Mouse (Mus musculus): ENCODE measurements around the gene Grip1.

The Grip1 gene

GRCm38 (mm10) chr10:119580024-119580423 lies 126.4 kb downstream of the Grip1 start:
- DNase-seq = no peak

- no peak for DNase-seq
Measured at GRCm38 (mm10) chr10:119584666-119585065, 131.0 kb downstream of the Grip1 start.

GRCm38 (mm10) chr10:119586976-119587375 lies 133.3 kb downstream of the Grip1 start:
- DNase-seq = no peak

DNA sequence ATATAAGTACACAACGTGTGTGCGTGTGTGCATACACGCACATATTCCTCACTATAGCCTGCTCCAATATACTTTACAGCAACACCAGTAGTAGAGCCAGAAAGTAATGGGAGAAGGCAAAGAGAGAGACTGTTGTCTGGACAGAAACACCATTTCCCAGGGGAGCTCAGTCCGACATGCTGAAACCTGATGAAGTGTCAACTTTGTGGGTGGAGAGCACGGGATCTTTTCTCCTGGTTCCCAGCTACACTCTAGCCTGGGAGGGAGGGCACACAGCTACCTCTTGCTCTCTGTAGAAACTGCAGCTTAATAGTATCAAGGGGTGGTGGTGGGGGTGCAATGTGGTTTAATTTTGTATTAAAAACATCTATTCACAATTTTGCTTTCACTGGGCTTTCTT lies 143.2 kb downstream of the Grip1 start:
- no peak for DNase-seq

- DNase-seq = no peak
Measured at GRCm38 (mm10) chr10:119607501-119607900, 153.9 kb downstream of the Grip1 start.

DNA sequence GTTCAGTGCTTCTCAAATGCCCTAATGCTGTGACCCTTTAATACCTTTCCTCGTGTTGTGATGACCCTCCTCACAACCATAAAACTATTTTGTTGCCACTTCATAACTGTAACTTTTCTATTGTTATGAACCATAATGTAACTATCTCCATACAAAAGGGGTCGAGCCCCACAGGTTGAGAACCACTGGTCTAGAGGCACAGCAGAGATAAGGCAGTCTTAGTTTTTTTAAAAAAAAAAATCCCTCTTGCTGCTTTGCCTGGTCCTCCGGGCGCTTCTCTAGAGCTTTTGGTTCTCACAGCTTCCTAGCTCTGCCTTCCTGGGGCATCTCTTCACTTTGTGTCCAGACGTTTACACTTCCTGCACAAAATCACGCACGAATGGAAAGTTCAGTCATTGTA lies 155.4 kb downstream of the Grip1 start:
- no peak for DNase-seq

DNA sequence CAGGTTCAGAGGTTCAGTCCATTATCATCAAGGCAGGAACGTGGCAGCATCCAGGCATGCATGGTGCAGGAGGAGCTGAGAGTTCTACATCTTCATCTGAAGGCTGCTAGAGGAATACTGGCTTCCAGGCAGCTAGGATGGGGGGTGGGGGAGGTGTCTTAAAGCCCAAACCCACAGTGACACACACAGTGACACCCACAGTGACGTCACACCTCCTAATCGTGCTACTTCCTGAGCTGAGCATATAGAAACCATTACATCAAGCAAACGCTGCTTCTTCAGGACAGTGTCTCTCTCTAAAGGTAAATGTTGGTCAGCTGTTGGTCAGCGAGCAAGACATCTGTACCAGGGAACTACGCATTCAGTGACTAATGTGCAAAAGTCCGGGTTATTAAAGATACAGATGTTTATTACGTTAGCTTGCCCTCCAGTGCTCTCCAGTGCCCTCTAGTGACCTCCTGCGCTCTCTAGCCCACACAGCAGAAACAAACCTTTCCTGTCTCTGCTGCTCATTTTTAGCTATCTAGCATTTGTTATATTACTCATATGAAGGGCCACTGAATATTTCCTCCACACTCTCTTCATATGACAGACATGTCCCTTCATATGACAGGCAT lies 156.8 kb downstream of the Grip1 start:
- no peak for DNase-seq

DNA sequence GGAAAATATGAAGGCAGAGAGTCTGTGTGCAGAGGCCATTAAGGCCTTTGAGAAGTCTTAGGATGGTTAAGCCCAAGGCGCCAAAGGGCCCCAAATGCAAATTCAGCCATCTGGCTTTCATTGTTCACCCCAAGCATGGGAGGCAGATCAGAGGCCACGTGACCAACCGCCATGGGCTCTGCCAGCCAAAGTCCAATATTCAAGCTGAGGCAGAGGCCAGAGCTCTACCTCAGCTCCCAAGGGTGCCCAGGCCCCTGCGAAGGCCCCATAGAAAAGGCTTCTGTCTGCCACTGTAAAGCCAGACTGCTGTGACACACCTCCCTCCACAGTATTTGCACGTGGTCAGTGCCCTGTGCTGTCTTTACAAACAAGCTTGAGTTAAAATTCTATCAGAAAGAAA lies 158.4 kb downstream of the Grip1 start:
- no peak for DNase-seq

- DNase-seq = no peak
Measured at GRCm38 (mm10) chr10:119614726-119615125, 161.1 kb downstream of the Grip1 start.

DNA sequence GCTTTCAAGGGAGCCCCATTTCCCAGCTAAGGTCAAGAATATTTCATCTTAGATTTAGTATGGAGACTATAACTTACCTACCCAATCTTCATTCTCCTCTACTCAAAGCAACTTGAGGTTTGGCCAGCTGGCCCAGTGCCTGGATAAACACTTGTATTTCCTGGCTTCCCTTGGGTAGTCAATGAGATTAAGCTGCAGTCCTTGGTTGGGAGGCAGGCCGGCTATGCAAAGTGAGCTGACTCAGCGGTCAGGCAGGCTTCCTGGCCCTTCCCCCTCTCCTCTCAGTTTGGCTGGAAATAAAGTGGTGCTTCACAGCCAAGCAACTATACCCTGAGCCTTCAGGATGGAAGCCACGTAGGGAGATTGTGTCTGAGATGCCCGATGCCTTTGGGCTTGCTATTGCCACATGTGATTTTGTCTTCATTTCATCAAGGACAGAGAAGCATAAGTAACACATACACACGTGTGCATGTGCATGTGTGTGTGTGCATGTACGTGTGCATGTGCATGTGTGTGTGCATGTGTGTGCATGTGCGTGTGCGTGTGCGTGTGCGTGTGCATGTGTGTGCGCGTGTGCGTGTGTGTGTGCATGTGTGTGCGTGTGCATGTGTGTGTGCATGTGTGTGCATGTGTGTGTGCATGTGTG lies 161.7 kb downstream of the Grip1 start:
- DNase-seq = peak; percentile 70

DNA sequence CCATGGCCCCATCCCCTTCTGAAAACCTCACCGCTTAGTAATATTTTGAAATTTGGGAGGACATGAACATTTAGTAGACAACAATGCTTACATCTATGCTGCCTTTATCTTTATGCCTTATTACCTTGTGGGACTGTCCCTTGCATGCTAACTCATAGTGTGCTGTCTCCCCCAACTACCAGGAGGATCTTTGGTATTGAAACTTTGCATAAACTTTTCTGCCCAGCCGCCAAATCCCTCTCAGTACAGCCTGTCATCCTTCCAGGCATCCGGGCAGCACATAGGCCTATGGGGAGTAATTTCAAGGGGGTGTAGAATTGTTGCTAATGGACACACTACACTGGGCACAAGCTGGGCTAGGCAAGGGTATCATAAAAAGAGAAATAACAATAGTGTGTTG lies 162.4 kb downstream of the Grip1 start:
- DNase-seq = no peak

GRCm38 (mm10) chr10:119628656-119629055 lies 175.0 kb downstream of the Grip1 start:
- no peak for DNase-seq

- no peak for DNase-seq
Measured at GRCm38 (mm10) chr10:119630401-119630800, 176.8 kb downstream of the Grip1 start.

- DNase-seq = no peak
Measured at GRCm38 (mm10) chr10:119631966-119632365, 178.3 kb downstream of the Grip1 start.

DNA sequence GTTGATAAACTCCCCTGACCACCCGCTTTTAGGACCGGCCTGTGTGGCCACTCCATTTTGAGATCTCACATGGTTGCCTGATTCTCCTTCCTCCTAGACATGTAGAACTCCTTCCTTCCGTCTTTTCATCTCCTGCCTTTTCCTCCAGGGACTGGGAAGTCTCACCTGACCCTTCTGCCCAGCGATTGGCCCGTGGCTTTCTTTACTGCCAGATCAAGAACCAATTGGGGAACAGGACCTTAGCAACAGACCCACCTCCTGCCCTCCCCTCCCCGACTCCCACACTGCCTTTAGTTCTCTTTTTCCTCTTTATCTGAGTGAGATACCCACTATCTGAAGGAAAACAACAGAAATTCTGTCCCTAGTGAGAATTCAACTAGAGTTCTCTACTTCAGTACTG lies 180.9 kb downstream of the Grip1 start:
- DNase-seq = no peak

DNA sequence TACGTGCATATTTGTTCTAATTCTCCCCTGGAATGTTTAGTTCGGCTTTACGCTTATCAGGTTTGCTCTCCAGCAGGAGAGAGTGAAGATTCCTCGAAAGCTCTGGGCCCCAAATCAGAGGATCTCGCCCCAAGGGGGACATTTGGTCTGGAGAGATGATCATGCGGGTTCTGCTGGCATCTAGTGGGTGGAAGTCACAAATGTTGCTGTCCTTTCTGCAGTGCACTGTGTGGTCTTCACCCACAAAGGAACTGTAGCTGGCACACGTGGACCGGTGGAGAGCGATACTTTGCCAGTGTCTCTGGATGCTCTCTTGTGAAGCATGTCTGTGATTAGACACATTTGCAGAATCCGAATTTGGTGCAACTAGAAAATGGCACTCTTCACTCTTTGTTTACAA lies 186.9 kb downstream of the Grip1 start:
- peak; percentile 17 for DNase-seq

GRCm38 (mm10) chr10:119641011-119641410 lies 187.4 kb downstream of the Grip1 start:
- DNase-seq = no peak

GRCm38 (mm10) chr10:119644289-119644688 lies 190.7 kb downstream of the Grip1 start:
- no peak for DNase-seq

DNA sequence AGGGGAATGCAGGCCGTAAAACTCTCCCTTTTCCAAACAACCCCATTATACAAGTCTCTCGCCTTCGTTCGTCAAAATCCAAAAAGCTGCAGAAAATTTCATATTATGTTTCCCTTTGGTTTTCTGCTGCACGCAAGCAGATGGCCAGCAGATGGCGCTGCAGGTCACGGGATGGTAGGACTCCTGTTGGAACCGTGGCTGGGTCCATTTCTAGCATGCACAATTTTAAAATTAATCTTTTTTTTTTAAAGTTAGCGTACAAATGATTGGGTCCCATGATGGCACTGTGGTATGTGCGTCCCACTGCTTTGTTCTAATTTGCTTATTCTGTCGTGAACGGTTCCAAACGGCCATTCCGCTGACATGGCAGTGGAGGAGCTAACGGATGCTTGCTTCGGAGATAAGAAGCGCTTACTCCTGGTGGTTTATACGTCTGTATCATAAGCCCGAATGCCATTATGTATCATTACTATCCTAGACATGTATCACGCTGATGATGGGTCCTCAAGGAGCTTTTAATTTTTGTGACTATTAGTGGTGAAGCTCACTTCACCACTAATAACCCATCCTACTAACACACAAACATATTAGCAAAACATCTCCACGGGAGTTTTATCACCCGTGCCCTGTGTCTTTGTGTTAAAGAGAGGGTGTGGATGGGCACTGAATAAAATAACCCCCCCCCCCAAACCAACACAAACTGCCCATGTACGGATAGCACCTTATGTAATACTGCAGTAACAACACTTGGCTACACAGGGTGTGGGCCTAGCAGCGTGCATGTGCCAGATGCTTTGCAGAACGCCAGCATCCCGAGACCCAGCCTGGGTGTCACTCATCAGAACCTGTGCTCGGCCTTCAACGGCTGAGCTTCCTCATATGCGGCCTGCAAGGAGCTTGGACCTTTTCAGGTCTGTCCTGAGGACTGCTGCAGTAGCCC lies 193.1 kb downstream of the Grip1 start:
- peak; percentile 94 for DNase-seq

- no peak for DNase-seq
Measured at GRCm38 (mm10) chr10:119660677-119661353, 207.2 kb downstream of the Grip1 start.

GRCm38 (mm10) chr10:119663586-119663985 lies 210.0 kb downstream of the Grip1 start:
- DNase-seq = no peak

DNA sequence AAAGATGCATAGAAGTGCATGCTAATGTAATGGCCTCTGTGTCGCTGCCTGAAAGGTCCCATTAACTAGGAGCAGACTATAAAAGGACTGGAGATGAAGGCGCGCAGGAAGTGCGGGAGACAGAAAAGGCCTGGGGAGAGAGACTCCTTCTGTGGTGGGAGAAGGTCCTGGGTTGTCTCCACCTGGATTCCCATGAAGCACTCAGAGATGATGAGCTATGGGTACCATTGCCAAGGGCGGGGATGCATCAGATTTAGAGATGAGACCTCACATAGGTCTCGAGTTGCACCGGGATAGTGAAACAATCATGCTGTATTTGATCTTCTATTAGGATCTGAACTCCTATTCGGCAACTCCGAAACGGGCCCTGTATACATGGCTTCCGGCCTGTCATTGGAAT lies 212.8 kb downstream of the Grip1 start:
- DNase-seq = no peak

- DNase-seq = no peak
Measured at GRCm38 (mm10) chr10:119670456-119670855, 216.8 kb downstream of the Grip1 start.
